Mouse (Mus musculus): ENCODE data around the gene Gm34653.

GRCm38 (mm10) chr2:34833624-34834023, 817 bp downstream of the Gm34653 start:
- no peak for TF ChIP-seq EP300 (optimal IDR thresholded peaks at IDR 0.05)
- TF ChIP-seq CTCF (IDR thresholded peaks at IDR 0.05; ENCODE audit: low read depth), result no peak

Measured in stomach, postnatal 0 days (tissue).